Mouse (Mus musculus): ENCODE data around the gene Vps13a.

DNA sequence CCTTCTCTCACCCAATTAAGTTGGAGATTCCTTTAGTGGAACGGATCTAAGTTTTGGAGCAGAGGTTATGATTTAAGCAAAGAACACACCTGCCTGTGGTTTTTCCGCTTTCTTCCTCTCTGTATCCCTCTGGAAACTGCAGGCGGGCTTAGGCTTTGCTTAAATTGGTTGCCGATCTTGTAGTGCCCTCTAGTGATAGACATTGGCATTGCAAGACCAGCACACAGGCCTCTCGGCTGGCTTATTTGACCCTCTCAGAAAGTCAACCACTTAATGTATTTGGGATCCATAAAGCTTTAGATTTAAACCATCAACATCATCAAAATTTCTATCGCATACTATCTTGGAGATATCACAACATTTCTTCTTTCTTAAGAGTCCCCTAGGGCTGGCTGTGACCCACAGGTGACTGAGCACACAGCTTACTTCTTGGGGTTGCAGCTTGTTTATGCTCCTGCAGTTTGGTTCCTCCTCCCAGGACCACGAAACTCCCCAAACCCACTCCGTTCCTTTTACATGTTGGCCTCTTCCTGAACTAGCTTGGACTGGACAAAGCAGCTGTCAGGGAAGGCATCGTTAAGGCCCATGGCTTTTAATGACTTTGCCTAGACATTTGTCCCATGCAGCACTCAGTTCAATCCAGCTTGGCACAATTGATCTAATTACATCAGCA, 181.3 kb downstream of the Vps13a start:
- TF ChIP-seq CTCF (IDR thresholded peaks at IDR 0.05), result no peak; the same call in 1 of the 2 replicates
- TF ChIP-seq EP300 (IDR thresholded peaks at IDR 0.05; ENCODE audit: insufficient read depth, low read depth, low read length), result peak; percentile 80
- TF ChIP-seq POLR2A (IDR thresholded peaks at IDR 0.05; ENCODE audit: insufficient read depth, low read depth, low read length), result no peak

Data from heart, adult 2 months (tissue).